Mouse (Mus musculus) hindbrain, embryonic 14.5 days (tissue): Measurements from ENCODE around the gene Fshr. TPM values are rescaled to one million over a fixed set of nuclear protein-coding genes. Genes with fewer than 3 reads are reported as not detected.
"Not testable (repeated sequence)": the region's sequence is repeated elsewhere in the genome, so short reads cannot be mapped to it uniquely, and the experiment has no call there.

Source experiments
- ATAC-seq: fragments of 200-750 bp; cut with Nextera tagmentation; 2 replicates; pipeline ENCODE4 v1.8.0; 2017; ENCODE audit warnings: moderate number of reproducible peaks, mild to moderate bottlenecking, moderate TSS enrichment, moderate library complexity; ENCODE audit not compliant: low FRiP score
- DNase-seq: peaks from one replicate; pipeline ENCODE4 v3.0.0-alpha.2; 2015; ENCODE audit warnings: low spot score
- H3K27ac ChIP-seq: fragments of 300-500 bp; sonication (generic); 2 replicates; pipeline ENCODE4 v1.5.1; 2014; ENCODE audit warnings: mild to moderate bottlenecking, moderate library complexity
- H3K27me3 ChIP-seq: fragments of 300-500 bp; sonication (generic); 2 replicates; pipeline ENCODE4 v1.6.1; 2014; ENCODE audit warnings: mild to moderate bottlenecking, low read length, mixed read lengths; ENCODE audit not compliant: control insufficient read depth, insufficient read depth
- H3K36me3 ChIP-seq: fragments of 300-500 bp; sonication (generic); replicated peaks from 2 replicates; pipeline ENCODE4 v1.6.1; 2014; ENCODE audit not compliant: control insufficient read depth, insufficient read depth
- H3K4me1 ChIP-seq: fragments of 300-500 bp; sonication (generic); replicated peaks from 2 replicates; pipeline ENCODE4 v1.6.1; 2014; ENCODE audit warnings: antibody characterized with exemption, low read length, mixed read lengths; ENCODE audit not compliant: control insufficient read depth, insufficient read depth
- H3K4me2 ChIP-seq: fragments of 300-500 bp; sonication (generic); replicated peaks from 2 replicates; pipeline ENCODE4 v1.6.1; 2014; ENCODE audit warnings: mild to moderate bottlenecking, moderate library complexity
- H3K4me3 ChIP-seq: fragments of 300-500 bp; sonication (generic); replicated peaks from 2 replicates; pipeline ENCODE4 v1.5.1; 2014; ENCODE audit warnings: mild to moderate bottlenecking, low read length
- H3K9ac ChIP-seq: fragments of 300-500 bp; sonication (generic); 2 replicates; pipeline ENCODE4 v1.6.1; 2014
- H3K9me3 ChIP-seq: fragments of 300-500 bp; sonication (generic); 2 replicates; pipeline ENCODE4 v1.6.1; 2016; ENCODE audit warnings: low read length; ENCODE audit not compliant: control insufficient read depth
- whole genome bisulfite sequencing: fragments of 180-500 bp; shearing (Covaris S2); extraction: QIAGEN DNeasy Blood & Tissue Kit; methylation state at CpG from one replicate; pipeline ENCODE4 v1.1.7; 2014; 5-methylcytosine and 5-hydroxymethylcytosine counted together
- polyA plus RNA-seq: library from polyadenylated mRNA; unstranded; fragments of >200 nt; fragmentation: Nextera tagmentation; extraction: Ambion mirVana; gene quantifications from 2 replicates; pipeline ENCODE4 v1.2.1, GENCODE M21; 2014

Fshr gene
- polyA plus RNA-seq: not detected in 2 replicates

DNA sequence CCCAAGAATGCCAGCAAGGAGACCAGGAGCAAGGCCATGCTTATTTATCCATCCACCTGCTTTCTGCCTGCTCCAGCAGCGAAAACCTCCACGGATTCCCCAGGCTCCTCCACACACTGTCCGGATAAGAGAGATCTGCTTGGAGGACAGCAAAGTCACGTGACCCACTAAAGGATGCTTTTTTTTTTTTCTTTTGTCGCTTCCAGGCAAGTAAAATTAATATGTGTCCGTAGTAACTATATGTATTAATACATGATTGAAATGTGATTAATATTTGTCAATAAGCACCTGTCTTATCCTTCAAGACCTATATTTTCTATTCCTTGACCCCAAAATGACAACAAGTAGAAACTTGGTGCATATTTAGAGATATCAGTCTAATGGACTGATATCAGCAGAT is at the start of gene Fshr:
Gene Fshr, minus strand, starts transcription at position 101 of the 400 bp plus-strand sequence.
- ATAC-seq (no peak), DNase-seq (no peak)
- Histone ChIP-seq H3K4me1 (no peaks in the 10 kb centered on the region), H3K9me3 (no peaks in the 10 kb centered on the region), H3K27me3 (no peaks in the 10 kb centered on the region), H3K27ac (no peak within 1 kb of the TSS), H3K36me3 (no peaks in the 10 kb centered on the region), H3K4me2 (no peak within 1 kb of the TSS), H3K9ac (no peak within 1 kb of the TSS), H3K4me3 (no peak within 1 kb of the TSS)
- WGBS: 88% methylated on average over 6 of the region's 6 CpGs

DNA sequence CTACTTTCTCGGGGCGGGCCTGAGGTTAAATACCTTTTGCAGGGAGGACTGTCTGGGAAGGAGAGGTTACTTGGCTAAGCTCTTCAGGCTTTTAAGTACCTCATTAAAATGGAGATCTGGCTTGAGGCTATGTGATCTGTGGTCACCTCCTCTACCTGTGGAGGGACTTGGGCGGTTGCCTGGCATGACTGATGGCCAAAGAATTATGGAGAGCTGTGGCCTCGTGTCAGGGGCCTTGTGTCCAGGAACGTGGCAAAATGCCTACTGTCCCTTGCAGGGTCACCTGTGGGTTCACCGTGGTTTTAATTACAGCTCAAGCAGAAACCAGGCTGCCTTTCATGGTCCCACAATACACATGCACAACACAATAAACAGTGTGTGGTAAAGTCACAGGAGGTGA is 1.7 kb upstream of the Fshr start:
- Histone ChIP-seq H3K9ac (no peak overlapping the region), H3K4me1 (no peaks in the 10 kb centered on the region), H3K36me3 (no peaks in the 10 kb centered on the region), H3K4me3 (no peak overlapping the region), H3K27me3 (no peaks in the 10 kb centered on the region), H3K27ac (no peak overlapping the region), H3K9me3 (no peaks in the 10 kb centered on the region), H3K4me2 (no peak overlapping the region)
- DNase-seq (no peak), ATAC-seq (no peak)
- WGBS: 87% methylated on average over 6 of the region's 6 CpGs

DNA sequence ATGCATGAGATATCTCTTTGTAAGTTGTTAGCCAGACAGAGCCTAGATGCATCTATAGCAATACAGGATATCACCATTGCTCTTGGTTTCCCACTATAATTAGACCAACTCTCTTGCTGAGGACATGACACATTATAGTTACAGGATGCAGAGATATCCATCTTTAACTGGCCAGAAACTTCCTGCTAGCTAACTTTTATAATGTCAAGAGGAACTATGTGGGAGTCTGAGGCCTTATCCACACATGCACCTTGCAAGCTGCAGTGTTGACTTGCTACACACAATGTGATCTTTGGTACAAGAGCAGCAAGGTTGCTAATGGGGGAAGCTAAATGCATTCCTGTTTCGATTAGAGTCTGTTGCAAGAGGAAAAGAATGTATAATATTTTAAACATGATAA is 26.9 kb downstream of the Fshr start:
- Histone ChIP-seq H3K4me3 (no peak overlapping the region), H3K4me2 (no peak overlapping the region), H3K9me3 (no peaks in the 10 kb centered on the region), H3K27ac (no peak overlapping the region), H3K27me3 (no peaks in the 10 kb centered on the region), H3K9ac (no peak overlapping the region), H3K36me3 (no peaks in the 10 kb centered on the region), H3K4me1 (no peaks in the 10 kb centered on the region)
- ATAC-seq (no peak), DNase-seq (no peak)
- 84% methylated on average over 1 of the region's 1 CpGs for WGBS

DNA sequence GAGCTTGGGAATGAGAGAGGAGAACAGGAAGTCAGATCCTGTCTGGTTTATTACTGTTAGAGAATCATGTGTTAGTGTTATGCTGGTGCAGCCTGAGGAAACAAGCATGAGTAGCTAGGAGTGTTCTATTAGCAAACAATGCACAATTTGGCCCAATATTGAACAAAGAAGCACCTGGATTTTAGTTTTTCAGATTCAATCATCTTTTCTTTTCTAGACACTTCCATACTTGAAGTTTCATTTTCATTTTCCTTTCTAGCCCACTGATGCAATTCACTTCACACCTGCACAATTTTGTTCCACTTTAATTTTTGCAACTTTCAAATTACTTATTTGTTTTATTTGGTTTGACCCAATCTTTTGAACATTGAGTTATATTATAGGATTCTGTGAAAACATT is 35.7 kb downstream of the Fshr start:
- H3K9ac ChIP-seq: no peak overlapping the region
- H3K4me3 ChIP-seq: no peak overlapping the region
- H3K9me3 ChIP-seq: no peaks in the 10 kb centered on the region
- no peaks in the 10 kb centered on the region for H3K4me1 ChIP-seq
- H3K27ac ChIP-seq: no peak overlapping the region
- DNase-seq (no peak), ATAC-seq (no peak)
- H3K4me2 ChIP-seq: no peak overlapping the region
- no peaks in the 10 kb centered on the region for H3K27me3 ChIP-seq
- H3K36me3 ChIP-seq: no peaks in the 10 kb centered on the region

DNA sequence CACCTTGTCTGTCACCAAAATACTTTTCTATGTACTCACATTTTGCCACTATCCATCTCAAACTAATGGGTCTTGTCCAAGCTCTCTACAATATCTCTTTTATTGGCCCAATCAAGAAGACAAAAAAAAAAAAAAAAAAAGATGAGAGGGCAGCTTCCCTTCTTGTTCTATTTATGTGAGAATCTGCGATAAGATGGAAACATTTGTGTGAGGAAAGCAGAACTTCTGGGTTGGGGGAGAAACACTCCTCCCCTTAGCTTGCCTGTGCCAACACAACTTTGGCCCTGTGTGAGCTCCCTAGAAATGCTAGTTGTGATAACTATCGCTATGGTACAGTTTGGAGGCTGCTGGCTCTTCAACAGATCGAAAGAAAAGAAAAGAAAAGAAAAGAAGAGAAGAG is 38.0 kb downstream of the Fshr start:
- H3K4me1 ChIP-seq: no peaks in the 10 kb centered on the region
- no peaks in the 10 kb centered on the region for H3K27me3 ChIP-seq
- no peak overlapping the region for H3K4me3 ChIP-seq
- no peaks in the 10 kb centered on the region for H3K9me3 ChIP-seq
- H3K36me3 ChIP-seq: no peaks in the 10 kb centered on the region
- no peak overlapping the region for H3K4me2 ChIP-seq
- H3K27ac ChIP-seq: no peak overlapping the region
- ATAC-seq (no peak), DNase-seq (no peak)
- H3K9ac ChIP-seq: no peak overlapping the region
- WGBS: 94% methylated on average over 3 of the region's 3 CpGs

DNA sequence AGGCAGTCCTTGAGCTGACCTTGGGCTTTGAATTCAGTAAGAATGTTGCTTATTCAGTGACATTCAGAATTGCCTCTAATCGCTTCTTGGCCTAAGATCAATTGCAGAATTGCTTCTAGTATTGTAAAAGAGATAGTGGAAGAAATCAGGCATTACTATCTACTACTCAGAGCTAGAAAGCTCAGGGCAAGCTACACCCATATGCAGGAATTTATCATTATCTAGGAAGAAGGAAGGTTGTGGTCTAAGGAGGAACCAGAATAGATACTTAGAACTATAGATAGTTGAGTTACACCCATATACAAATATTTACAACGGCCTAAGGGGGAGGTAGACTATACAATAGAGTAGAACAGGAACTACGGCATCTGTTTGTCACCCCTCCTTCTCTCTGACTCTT is 41.1 kb downstream of the Fshr start:
- not testable (repeated sequence) for ATAC-seq, DNase-seq
- 92% methylated on average over 3 of the region's 3 CpGs for WGBS

DNA sequence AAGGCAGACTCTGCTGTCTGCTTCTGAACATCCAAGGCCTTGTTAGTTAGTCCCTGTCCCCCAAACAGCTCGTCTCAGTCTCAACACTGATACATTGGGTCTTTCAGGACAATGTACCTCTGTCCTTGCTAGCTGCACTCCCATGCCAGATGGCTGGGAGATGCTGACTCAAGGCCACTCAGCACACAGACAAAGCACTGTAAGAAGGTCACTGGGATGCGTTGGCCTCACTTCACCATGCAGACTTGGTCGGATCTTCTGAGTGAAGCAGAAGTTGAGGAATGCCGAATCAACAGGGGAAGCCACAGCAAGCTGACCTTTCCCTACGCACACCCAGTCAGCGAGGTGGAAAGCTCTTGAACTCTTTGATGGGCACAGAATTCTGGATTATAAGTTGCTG is 55.7 kb downstream of the Fshr start:
- 86% methylated on average over 6 of the region's 6 CpGs for WGBS
- no peak overlapping the region for H3K9ac ChIP-seq
- DNase-seq (no peak), ATAC-seq (no peak)
- no peak overlapping the region for H3K4me3 ChIP-seq
- H3K36me3 ChIP-seq: no peaks in the 10 kb centered on the region
- no peaks in the 10 kb centered on the region for H3K4me1 ChIP-seq
- no peaks in the 10 kb centered on the region for H3K27me3 ChIP-seq
- no peak overlapping the region for H3K4me2 ChIP-seq
- H3K9me3 ChIP-seq: no peaks in the 10 kb centered on the region
- no peak overlapping the region for H3K27ac ChIP-seq

More for the DNA sequence above, 41.1 kb downstream of the Fshr start:
- H3K36me3 ChIP-seq, H3K27me3 ChIP-seq, H3K4me2 ChIP-seq, H3K9me3 ChIP-seq, H3K9ac ChIP-seq, H3K4me3 ChIP-seq, H3K27ac ChIP-seq, H3K4me1 ChIP-seq: not testable (repeated sequence)

DNA sequence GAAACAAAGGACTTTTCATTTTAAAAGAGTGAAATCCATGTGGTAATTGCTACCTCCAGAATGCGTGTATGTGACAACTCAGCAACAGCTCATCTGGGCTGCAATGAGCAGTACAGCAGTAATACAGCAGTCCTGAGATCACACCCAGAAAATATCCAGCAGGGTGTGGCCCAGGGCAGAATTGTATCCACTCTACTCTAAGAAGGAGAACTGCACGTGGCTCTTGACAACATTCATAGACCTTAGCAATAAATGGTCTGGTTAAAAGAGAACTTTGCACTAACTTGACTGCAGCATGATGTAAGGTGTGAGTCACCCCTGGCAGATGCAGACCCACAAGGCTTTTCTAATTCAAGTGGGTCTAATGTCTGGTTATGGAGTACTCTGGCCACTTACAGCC is 80.5 kb downstream of the Fshr start:
- H3K4me3 ChIP-seq: no peak overlapping the region
- H3K9ac ChIP-seq: no peak overlapping the region
- H3K27me3 ChIP-seq: no peaks in the 10 kb centered on the region
- no peak overlapping the region for H3K4me2 ChIP-seq
- no peaks in the 10 kb centered on the region for H3K4me1 ChIP-seq
- DNase-seq (no peak), ATAC-seq (no peak)
- H3K9me3 ChIP-seq: no peaks in the 10 kb centered on the region
- 90% methylated on average over 2 of the region's 2 CpGs for WGBS
- H3K36me3 ChIP-seq: no peaks in the 10 kb centered on the region
- H3K27ac ChIP-seq: no peak overlapping the region

DNA sequence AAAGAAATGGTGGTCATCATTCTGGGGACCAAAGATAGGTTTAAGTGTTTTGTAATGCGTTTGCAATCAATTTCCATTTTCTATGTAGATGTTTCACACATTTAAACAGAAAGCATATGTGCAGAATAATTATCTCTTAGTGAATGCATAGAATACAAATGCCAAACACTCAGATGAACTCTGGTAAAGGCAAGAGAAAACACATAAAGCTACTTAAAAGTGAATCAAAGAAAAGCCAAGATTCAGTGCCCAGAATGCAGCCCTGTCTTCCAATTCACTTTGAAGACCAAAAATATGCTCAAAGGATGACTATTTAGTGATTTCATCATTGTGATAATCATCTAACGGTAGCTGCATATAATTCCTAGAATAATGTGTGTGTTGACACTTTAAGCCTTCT is 81.2 kb downstream of the Fshr start:
- no peak overlapping the region for H3K4me2 ChIP-seq
- no peak overlapping the region for H3K9ac ChIP-seq
- H3K27me3 ChIP-seq: no peaks in the 10 kb centered on the region
- 67% methylated on average over 2 of the region's 2 CpGs for WGBS
- DNase-seq (no peak), ATAC-seq (no peak)
- H3K27ac ChIP-seq: no peak overlapping the region
- H3K36me3 ChIP-seq: no peaks in the 10 kb centered on the region
- no peaks in the 10 kb centered on the region for H3K4me1 ChIP-seq
- no peak overlapping the region for H3K4me3 ChIP-seq
- H3K9me3 ChIP-seq: no peaks in the 10 kb centered on the region

DNA sequence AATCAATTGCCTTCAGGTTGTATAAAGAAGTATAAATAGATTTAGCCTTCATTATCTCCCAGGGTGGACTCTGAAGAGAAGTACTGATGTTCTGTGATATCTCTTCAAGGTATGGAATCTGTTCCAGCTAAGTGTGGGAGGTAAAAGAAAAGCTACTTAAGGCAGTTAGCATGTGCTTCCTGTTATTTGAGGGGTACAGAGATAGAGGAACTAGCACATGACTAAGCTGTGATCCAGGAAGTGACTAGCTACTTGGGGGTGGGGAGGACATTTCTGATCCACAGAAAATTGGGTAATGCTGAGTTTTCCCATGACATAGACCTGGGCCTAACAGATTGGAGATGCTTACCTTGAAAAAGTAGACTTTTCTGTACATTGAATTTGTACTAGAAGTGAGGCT is 86.5 kb downstream of the Fshr start:
- DNase-seq (no peak), ATAC-seq (no peak)
- Histone ChIP-seq H3K4me2 (no peak overlapping the region), H3K4me1 (no peaks in the 10 kb centered on the region), H3K27me3 (no peaks in the 10 kb centered on the region), H3K27ac (no peak overlapping the region), H3K9me3 (no peaks in the 10 kb centered on the region), H3K36me3 (no peaks in the 10 kb centered on the region), H3K9ac (no peak overlapping the region), H3K4me3 (no peak overlapping the region)
